Mouse (Mus musculus): Measurements from ENCODE around the gene Tcf15.

GRCm38 (mm10) chr2:152179301-152179700 lies 35.9 kb downstream of the Tcf15 start:
- TF ChIP-seq CTCF (IDR thresholded peaks at IDR 0.05; ENCODE audit: low read depth): no peak
- no peak for TF ChIP-seq EP300 (IDR thresholded peaks at IDR 0.05; ENCODE audit: low read depth)
